Mouse (Mus musculus): ENCODE measurements around the gene Rnf212b. TPM values are rescaled to one million over a fixed set of nuclear protein-coding genes. Genes with fewer than 3 reads are reported as not detected.
A peak's percentile ranks its signal among the peaks of the same experiment; 100 is the strongest.

Gene Rnf212b
- total and polyA plus RNA-seq, 2 experiments from 2014 or later = not detected

GRCm38 (mm10) chr14:54776768-54777167 lies 37.2 kb upstream of the Rnf212b start:
- Histone ChIP-seq H3K27ac (ENCODE audit: low read depth, low read length) (no peak overlapping the region), H3K4me1 (ENCODE audit: insufficient read depth) (peaks cover 11% of the 10 kb centered on the region), H3K4me2 (ENCODE audit: low read depth) (no peak overlapping the region), H3K4me3 (ENCODE audit: low read depth, low read length) (no peak overlapping the region), H3K9ac (no peak overlapping the region), H3K9me3 (ENCODE audit: low read length) (no peaks in the 10 kb centered on the region), H3K36me3 (ENCODE audit: insufficient read depth) (no peaks in the 10 kb centered on the region), H3K27me3 (ENCODE audit: insufficient read depth, low read length) (no peaks in the 10 kb centered on the region)
- TF ChIP-seq CTCF (IDR thresholded peaks at IDR 0.05; ENCODE audit: low read depth) = no peak
- DNase-seq (no peak), ATAC-seq (no peak)
- 85% methylated on average over 5 of the region's 5 CpGs for WGBS

- ATAC-seq = no peak
- Histone ChIP-seq H3K4me2 (ENCODE audit: low read depth) (no peak overlapping the region), H3K4me1 (ENCODE audit: insufficient read depth) (peaks cover 9% of the 10 kb centered on the region), H3K9ac (no peak overlapping the region), H3K9me3 (ENCODE audit: low read length) (no peaks in the 10 kb centered on the region), H3K27me3 (ENCODE audit: insufficient read depth, low read length) (no peaks in the 10 kb centered on the region), H3K36me3 (ENCODE audit: insufficient read depth) (no peaks in the 10 kb centered on the region), H3K27ac (ENCODE audit: low read depth, low read length) (no peak overlapping the region), H3K4me3 (ENCODE audit: low read depth, low read length) (no peak overlapping the region)
- TF ChIP-seq CTCF (IDR thresholded peaks at IDR 0.05; ENCODE audit: low read depth) = no peak
- no peak for DNase-seq
- WGBS = 87% methylated on average over 4 of the region's 4 CpGs
These were observed 36.0 kb upstream of the Rnf212b start for GRCm38 (mm10) chr14:54777893-54778292.

GRCm38 (mm10) chr14:54780084-54780483 lies 33.9 kb upstream of the Rnf212b start:
- peak overlapping the region; percentile 74 for H3K9ac ChIP-seq
- peak overlapping the region; percentile 63 for H3K4me3 ChIP-seq (ENCODE audit: low read depth, low read length)
- H3K27ac ChIP-seq (ENCODE audit: low read depth, low read length) = peak overlapping the region; percentile 83; the same call in 1 of the 2 replicates
- 77% methylated on average over 9 of the region's 9 CpGs for WGBS
- TF ChIP-seq CTCF (IDR thresholded peaks at IDR 0.05; ENCODE audit: low read depth) = no peak
- DNase-seq = no peak
- H3K36me3 ChIP-seq (ENCODE audit: insufficient read depth) = no peaks in the 10 kb centered on the region
- H3K27me3 ChIP-seq (ENCODE audit: insufficient read depth, low read length) = no peaks in the 10 kb centered on the region
- H3K4me2 ChIP-seq (ENCODE audit: low read depth) = peak overlapping the region; percentile 81
- H3K4me1 ChIP-seq (ENCODE audit: insufficient read depth) = no peaks in the 10 kb centered on the region; the same call in 1 of the 2 replicates
- ATAC-seq = no peak
- no peaks in the 10 kb centered on the region for H3K9me3 ChIP-seq (ENCODE audit: low read length)

DNA sequence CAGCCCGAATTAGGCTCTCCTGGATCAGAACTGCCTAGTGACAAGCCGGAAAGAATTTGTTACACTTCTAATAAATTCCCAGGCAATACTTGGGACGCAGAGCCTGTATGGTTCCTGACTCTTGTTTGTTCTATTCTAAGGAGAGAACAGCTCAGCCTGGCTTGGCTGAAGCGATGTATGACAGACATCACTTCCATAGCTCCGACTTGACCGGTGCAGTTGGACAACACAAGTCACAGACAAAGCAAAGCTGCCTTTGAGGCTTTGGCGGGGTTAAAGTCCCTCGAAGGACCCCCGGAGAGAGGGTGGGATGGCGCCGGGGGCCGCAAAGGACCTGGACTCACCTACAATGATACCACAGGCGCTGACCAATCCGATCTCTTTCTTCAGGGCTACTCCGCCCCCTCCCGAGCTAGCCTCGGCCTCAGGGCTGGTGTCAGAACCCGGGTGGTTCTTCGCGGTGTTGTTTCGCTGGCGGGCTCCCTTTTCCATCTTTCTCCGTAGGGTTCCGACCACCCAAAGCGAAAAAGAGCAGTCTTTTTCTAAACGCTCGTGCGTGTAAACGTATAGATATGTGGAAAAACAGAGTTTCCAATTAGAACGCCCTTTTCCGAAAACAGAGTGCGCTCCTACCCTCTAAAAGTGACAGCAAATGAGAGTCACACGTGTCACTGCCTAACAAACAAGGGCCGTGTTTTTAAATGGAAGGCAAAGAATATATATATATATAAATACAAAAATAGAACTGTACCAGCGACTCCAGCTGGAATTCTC lies 32.9 kb upstream of the Rnf212b start:
- no peak for TF ChIP-seq CTCF (IDR thresholded peaks at IDR 0.05; ENCODE audit: low read depth)
- ATAC-seq = peak; percentile 72

DNA sequence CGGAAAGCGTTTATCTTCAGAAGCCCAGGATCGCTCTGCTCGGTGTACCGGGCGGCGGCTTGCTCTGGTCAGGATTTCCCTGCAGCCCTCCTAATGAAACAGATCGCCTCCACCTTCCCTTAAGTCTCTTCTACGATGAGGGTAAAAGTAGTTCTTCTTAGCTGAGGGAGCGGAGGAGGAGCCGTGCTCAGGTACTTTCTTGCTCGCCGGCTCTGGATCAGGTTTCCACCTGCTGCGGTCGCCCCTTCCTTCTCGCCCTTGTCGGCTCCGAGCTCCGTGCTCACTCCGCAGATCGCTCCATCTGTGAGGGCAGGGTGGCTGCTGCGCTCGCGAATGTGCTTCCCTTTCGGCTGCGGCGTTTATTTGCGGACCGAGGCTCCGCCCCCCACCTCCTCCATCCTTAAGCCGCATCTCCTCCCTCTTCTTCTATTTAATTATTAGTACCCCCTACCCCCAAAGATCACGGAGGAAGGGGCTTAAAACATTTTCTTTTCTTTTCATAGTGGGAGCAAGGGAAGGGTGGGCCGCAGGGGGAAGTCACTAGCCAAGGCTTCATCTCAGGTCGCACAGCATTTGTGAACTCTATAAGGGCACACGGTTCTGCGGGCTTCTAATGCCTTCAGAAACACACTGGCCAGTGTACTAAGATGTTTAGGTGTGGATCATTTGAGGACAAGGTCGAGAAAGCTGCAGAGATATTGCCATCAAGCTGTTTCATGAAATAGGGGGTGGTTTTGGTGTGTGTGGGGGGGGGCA lies 32.2 kb upstream of the Rnf212b start, which contains the start of gene Slc7a8:
Slc7a8 (minus strand) TSS at position 337 of the 756 bp plus-strand sequence.
- Histone ChIP-seq H3K4me1 (ENCODE audit: insufficient read depth) (no peaks in the 10 kb centered on the region; the same call in 1 of the 2 replicates), H3K9ac (peak within 1 kb of the TSS; percentile 74), H3K4me3 (ENCODE audit: low read depth, low read length) (peak within 1 kb of the TSS; percentile 63), H3K4me2 (ENCODE audit: low read depth) (peak within 1 kb of the TSS; percentile 81), H3K27me3 (ENCODE audit: insufficient read depth, low read length) (no peaks in the 10 kb centered on the region), H3K9me3 (ENCODE audit: low read length) (no peaks in the 10 kb centered on the region), H3K36me3 (ENCODE audit: insufficient read depth) (no peaks in the 10 kb centered on the region), H3K27ac (ENCODE audit: low read depth, low read length) (peak within 1 kb of the TSS; percentile 83)
- 3% methylated on average over 37 of the region's 37 CpGs for WGBS
- DNase-seq = peak; percentile 72
- TF ChIP-seq CTCF (IDR thresholded peaks at IDR 0.05; ENCODE audit: low read depth) = no peak
- peak; percentile 77 for ATAC-seq

More for the DNA sequence above, 32.9 kb upstream of the Rnf212b start:
- Histone ChIP-seq H3K27ac (ENCODE audit: low read depth, low read length) (peak overlapping the region; percentile 83), H3K27me3 (ENCODE audit: insufficient read depth, low read length) (no peaks in the 10 kb centered on the region), H3K36me3 (ENCODE audit: insufficient read depth) (no peaks in the 10 kb centered on the region), H3K9me3 (ENCODE audit: low read length) (no peaks in the 10 kb centered on the region), H3K4me1 (ENCODE audit: insufficient read depth) (no peaks in the 10 kb centered on the region; the same call in 1 of the 2 replicates), H3K4me3 (ENCODE audit: low read depth, low read length) (peak overlapping the region; percentile 63), H3K4me2 (ENCODE audit: low read depth) (peak overlapping the region; percentile 81), H3K9ac (peak overlapping the region; percentile 74)
- WGBS = 2% methylated on average over 35 of the region's 35 CpGs
- peak; percentile 49 for DNase-seq

GRCm38 (mm10) chr14:54782971-54783370 lies 31.0 kb upstream of the Rnf212b start:
- no peak for TF ChIP-seq CTCF (IDR thresholded peaks at IDR 0.05; ENCODE audit: low read depth)
- no peaks in the 10 kb centered on the region; the same call in 1 of the 2 replicates for H3K4me1 ChIP-seq (ENCODE audit: insufficient read depth)
- DNase-seq (no peak), ATAC-seq (no peak)
- no peaks in the 10 kb centered on the region for H3K9me3 ChIP-seq (ENCODE audit: low read length)
- no peak overlapping the region for H3K4me3 ChIP-seq (ENCODE audit: low read depth, low read length)
- H3K4me2 ChIP-seq (ENCODE audit: low read depth) = no peak overlapping the region
- H3K27me3 ChIP-seq (ENCODE audit: insufficient read depth, low read length) = no peaks in the 10 kb centered on the region
- H3K36me3 ChIP-seq (ENCODE audit: insufficient read depth) = no peaks in the 10 kb centered on the region
- H3K9ac ChIP-seq = no peak overlapping the region
- no peak overlapping the region for H3K27ac ChIP-seq (ENCODE audit: low read depth, low read length)
- 88% methylated on average over 6 of the region's 6 CpGs for WGBS

GRCm38 (mm10) chr14:54785898-54786297 lies 28.0 kb upstream of the Rnf212b start:
- Histone ChIP-seq H3K27me3 (ENCODE audit: insufficient read depth, low read length) (no peaks in the 10 kb centered on the region), H3K9me3 (ENCODE audit: low read length) (no peaks in the 10 kb centered on the region), H3K27ac (ENCODE audit: low read depth, low read length) (no peak overlapping the region), H3K4me1 (ENCODE audit: insufficient read depth) (no peaks in the 10 kb centered on the region), H3K4me3 (ENCODE audit: low read depth, low read length) (no peak overlapping the region), H3K4me2 (ENCODE audit: low read depth) (no peak overlapping the region), H3K36me3 (ENCODE audit: insufficient read depth) (no peaks in the 10 kb centered on the region), H3K9ac (no peak overlapping the region)
- ATAC-seq = no peak
- WGBS = 41% methylated on average over 4 of the region's 4 CpGs
- DNase-seq = peak; percentile 65
- TF ChIP-seq CTCF (IDR thresholded peaks at IDR 0.05; ENCODE audit: low read depth) = peak; percentile 80

All from forebrain, postnatal 0 days (tissue).